Mouse (Mus musculus) 3134 (cell line): Measurements from ENCODE around the gene Adtrp.

Source experiments
- DNase-seq: peaks from one replicate; pipeline ENCODE4 v3.0.0-alpha.2; 2011; ENCODE audit warnings: low spot score; ENCODE audit not compliant: insufficient read length; ENCODE audit errors: extremely low read depth

Gene Adtrp

GRCm38 (mm10) chr13:41784889-41785701 is 62.4 kb downstream of the Adtrp start:
- DNase-seq, result no peak

GRCm38 (mm10) chr13:41780296-41780695 is 67.2 kb downstream of the Adtrp start:
- DNase-seq, result no peak

GRCm38 (mm10) chr13:41779603-41780180 is 67.8 kb downstream of the Adtrp start:
- DNase-seq, result no peak

- DNase-seq, result no peak
These were observed 73.6 kb downstream of the Adtrp start for GRCm38 (mm10) chr13:41773812-41774376.

GRCm38 (mm10) chr13:41771061-41771460 is 76.4 kb downstream of the Adtrp start:
- no peak for DNase-seq

- DNase-seq, result no peak
These were observed 79.5 kb downstream of the Adtrp start for GRCm38 (mm10) chr13:41767941-41768340.

GRCm38 (mm10) chr13:41761986-41762385 is 85.5 kb downstream of the Adtrp start:
- no peak for DNase-seq

GRCm38 (mm10) chr13:41760484-41760883 is 87.0 kb downstream of the Adtrp start:
- no peak for DNase-seq

- no peak for DNase-seq
These were observed 88.7 kb downstream of the Adtrp start for GRCm38 (mm10) chr13:41758550-41759465.

- no peak for DNase-seq
These were observed 94.4 kb downstream of the Adtrp start for GRCm38 (mm10) chr13:41753114-41753513.

- DNase-seq, result no peak
These were observed 97.0 kb downstream of the Adtrp start for GRCm38 (mm10) chr13:41750481-41750880.

GRCm38 (mm10) chr13:41748866-41749265 is 98.6 kb downstream of the Adtrp start:
- no peak for DNase-seq

GRCm38 (mm10) chr13:41747691-41748090 is 99.8 kb downstream of the Adtrp start:
- DNase-seq, result no peak

- no peak for DNase-seq
These were observed 100.4 kb downstream of the Adtrp start for GRCm38 (mm10) chr13:41746971-41747615.

- DNase-seq, result no peak
These were observed 106.9 kb downstream of the Adtrp start for GRCm38 (mm10) chr13:41740456-41741085.

- DNase-seq, result no peak
These were observed 109.7 kb downstream of the Adtrp start for GRCm38 (mm10) chr13:41737628-41738309.

GRCm38 (mm10) chr13:41729660-41730059 is 117.8 kb downstream of the Adtrp start:
- no peak for DNase-seq

- DNase-seq, result no peak
These were observed 119.7 kb downstream of the Adtrp start for GRCm38 (mm10) chr13:41727803-41728202.

GRCm38 (mm10) chr13:41719331-41719730 is 128.2 kb downstream of the Adtrp start:
- DNase-seq, result no peak
